Mouse (Mus musculus) myocyte (in vitro differentiated cells): ENCODE results near the gene Btbd35f28. TPM values are rescaled to one million over a fixed set of nuclear protein-coding genes. Genes with fewer than 3 reads are reported as not detected.
"Not testable (repeated sequence)": the region's sequence is repeated elsewhere in the genome, so short reads cannot be mapped to it uniquely, and the experiment has no call there.

ENCODE experiments used
- H3K27me3 ChIP-seq: one replicate; pipeline ENCODE4 v1.6.1; 2011; ENCODE audit not compliant: control insufficient read depth, insufficient read depth, insufficient read length
- H3K36me3 ChIP-seq: one replicate; pipeline ENCODE4 v1.6.1; 2011; ENCODE audit not compliant: control insufficient read depth, insufficient read depth
- H3K4me2 ChIP-seq: one replicate; pipeline ENCODE4 v1.6.1; 2011; ENCODE audit warnings: low read depth, control low read depth
- H3K4me3 ChIP-seq: one replicate; pipeline ENCODE4 v1.5.1; 2011; ENCODE audit warnings: mild to moderate bottlenecking, control low read depth, moderate library complexity
- H3K79me2 ChIP-seq: one replicate; pipeline ENCODE4 v1.6.1; 2011; ENCODE audit not compliant: control insufficient read depth, insufficient read depth
- H3ac ChIP-seq: one replicate; pipeline ENCODE4 v1.6.1; 2011; ENCODE audit not compliant: control insufficient read depth, insufficient read length
- polyA plus RNA-seq: library from polyadenylated mRNA; unstranded; fragments of >200 nt; fragmentation: generic; extraction: Trizol; gene quantifications from one replicate; pipeline ENCODE4 v1.2.1, GENCODE M21; 2012; ENCODE audit warnings: missing spikeins

Btbd35f28 gene
- not detected for polyA plus RNA-seq

DNA sequence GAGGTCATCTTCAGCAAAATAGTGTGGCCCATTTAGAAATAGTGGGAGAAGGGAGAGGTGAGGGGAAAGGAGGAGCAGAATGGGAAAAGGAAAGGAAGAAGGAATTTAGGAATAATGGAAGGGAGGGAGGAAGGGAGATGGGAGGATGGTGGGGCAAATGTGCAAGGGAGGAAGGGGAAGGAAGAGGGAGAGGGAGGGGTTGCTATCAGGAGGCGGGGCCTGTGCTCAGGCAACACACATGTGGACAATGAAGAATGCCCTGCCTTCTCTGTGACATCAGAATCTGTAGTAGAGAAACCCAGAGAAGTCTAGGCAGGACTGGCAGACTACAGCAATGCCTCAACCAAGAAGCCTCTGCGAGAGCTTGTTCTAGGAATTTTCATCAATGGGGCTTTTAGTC, at the start of gene Btbd35f28:
Gene Btbd35f28 (plus strand): TSS at position 301 of the 400 bp plus-strand sequence.
- H3K27me3 ChIP-seq, H3K4me3 ChIP-seq, H3K4me2 ChIP-seq, H3K79me2 ChIP-seq, H3K36me3 ChIP-seq, H3ac ChIP-seq: not testable (repeated sequence)

Other genes starting within 250 kb of the Btbd35f28 start
- gene Btbd35f16, start 239.6 kb upstream of the Btbd35f28 start, polyA plus RNA-seq: not detected
- gene Btbd35f3, start 158.9 kb upstream of the Btbd35f28 start, polyA plus RNA-seq: not detected
- gene Btbd35f20, start 94.7 kb downstream of the Btbd35f28 start, polyA plus RNA-seq: not detected
- gene Btbd35f17, start 174.1 kb downstream of the Btbd35f28 start, polyA plus RNA-seq: not detected